Mouse (Mus musculus) adrenal gland, postnatal 36 days (tissue): ENCODE measurements around the gene Gm21704. TPM values are rescaled to one million over a fixed set of nuclear protein-coding genes. Genes with fewer than 3 reads are reported as not detected.
"Not testable (repeated sequence)": the region's sequence is repeated elsewhere in the genome, so short reads cannot be mapped to it uniquely, and the experiment has no call there.

Experiments used
- DNase-seq, 2 experiments: peaks; one replicate each; pipeline ENCODE4 v3.0.0; 2021; ENCODE audit warnings: mixed read lengths in 1 of 2
- long read RNA-seq, 2 experiments: library from polyadenylated mRNA; stranded (forward); transcript quantifications; one replicate each; pipeline ENCODE4 v2.0.0; 2021; ENCODE audit warnings: borderline sequencing depth in 2 of 2
- total RNA-seq, 2 experiments: library from RNA; stranded (reverse); gene quantifications; 2 replicates each; pipeline ENCODE4 v1.2.3; 2021

Gene Gm21704
- not detected for total RNA-seq
- long read RNA-seq, experiment 1 = 0 reads
- long read RNA-seq, experiment 2 = 0 reads

DNA sequence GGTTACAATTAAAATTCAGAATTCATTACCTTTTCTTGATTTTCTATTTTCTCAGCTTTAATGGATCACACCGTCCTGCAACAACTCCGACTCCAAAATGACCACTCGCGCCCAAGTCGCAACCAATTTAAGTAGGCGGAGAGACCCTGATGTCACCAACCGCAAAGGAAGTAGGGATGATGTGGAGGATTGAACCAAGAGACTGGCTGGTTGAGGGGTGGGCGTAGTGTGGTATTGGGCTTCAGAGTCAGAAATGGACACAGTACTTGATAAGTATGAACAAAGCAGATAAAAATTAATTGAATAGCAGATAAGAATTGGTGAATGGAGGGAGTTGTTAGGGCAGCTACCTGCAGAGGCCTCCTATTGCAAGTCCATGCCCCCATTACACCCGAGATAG lies at the start of gene Gm21704, which contains the start of gene Gm21708:
Gene Gm21704, minus strand, starts transcription at position 101 of the 400 bp plus-strand sequence.
Gene Gm21708, minus strand, starts transcription at position 101 of the 400 bp plus-strand sequence.
- not testable (repeated sequence) for DNase-seq

DNA sequence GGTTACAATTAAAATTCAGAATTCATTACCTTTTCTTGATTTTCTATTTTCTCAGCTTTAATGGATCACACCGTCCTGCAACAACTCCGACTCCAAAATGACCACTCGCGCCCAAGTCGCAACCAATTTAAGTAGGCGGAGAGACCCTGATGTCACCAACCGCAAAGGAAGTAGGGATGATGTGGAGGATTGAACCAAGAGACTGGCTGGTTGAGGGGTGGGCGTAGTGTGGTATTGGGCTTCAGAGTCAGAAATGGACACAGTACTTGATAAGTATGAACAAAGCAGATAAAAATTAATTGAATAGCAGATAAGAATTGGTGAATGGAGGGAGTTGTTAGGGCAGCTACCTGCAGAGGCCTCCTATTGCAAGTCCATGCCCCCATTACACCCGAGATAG lies 64.7 kb downstream of the Gm21704 start, which contains the start of gene Gm21693:
Gene Gm21693, minus strand, starts transcription at position 101 of the 400 bp plus-strand sequence.
- not testable (repeated sequence) for DNase-seq

DNA sequence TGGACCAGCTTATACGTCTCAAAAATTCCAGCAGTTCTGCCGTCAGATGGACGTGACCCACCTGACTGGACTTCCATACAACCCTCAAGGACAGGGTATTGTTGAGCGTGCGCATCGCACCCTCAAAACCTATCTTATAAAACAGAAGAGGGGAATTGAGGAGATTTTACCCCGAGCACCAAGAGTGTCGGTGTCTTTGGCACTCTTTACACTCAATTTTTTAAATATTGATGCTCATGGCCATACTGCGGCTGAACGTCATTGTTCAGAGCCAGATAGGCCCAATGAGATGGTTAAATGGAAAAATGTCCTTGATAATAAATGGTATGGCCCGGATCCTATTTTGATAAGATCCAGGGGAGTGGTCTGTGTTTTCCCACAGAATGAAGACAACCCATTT lies 69.3 kb downstream of the Gm21704 start:
- DNase-seq = not testable (repeated sequence)

Other genes with a start within 250 kb of the Gm21704 start
- not detected for gene Gm21677, start 103.7 kb downstream of the Gm21704 start, total RNA-seq
- gene Gm21693, start 64.8 kb downstream of the Gm21704 start, total RNA-seq = not detected
- not detected for gene Gm21708, start within 50 bp of the Gm21704 start, total RNA-seq